Mouse (Mus musculus): ENCODE measurements at regions not wholly inside any gene's neighbourhood (a gene's known extent, or its start where the extent isn't known, plus 50 kb on each side); places are given as distances from the start of the nearest gene placed in this dataset.
"Not testable (repeated sequence)": the region's sequence is repeated elsewhere in the genome, so short reads cannot be mapped to it uniquely, and the experiment has no call there.

DNA sequence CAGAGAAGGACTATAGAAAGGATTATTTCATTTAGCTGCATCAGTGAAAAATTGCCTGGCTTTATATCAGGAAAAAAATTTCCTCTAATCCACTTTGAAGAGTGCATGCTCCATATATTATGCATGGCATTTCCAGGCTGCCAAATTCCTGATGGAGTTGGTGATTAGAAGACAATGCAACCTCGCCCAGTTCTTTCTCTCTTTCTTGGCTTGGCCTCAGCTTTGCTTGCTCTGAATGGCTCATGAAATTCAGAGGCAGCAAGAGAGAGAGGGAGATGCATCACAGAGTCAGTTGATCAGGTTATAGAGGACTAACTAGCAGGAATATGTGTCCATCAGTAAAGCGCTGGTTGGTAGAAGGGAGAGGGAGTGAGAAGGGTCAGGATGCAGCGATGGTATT, 335.6 kb upstream of the Igfbp7 start:
- H3K9me3 ChIP-seq = no peaks in the 10 kb centered on the region
- no peak overlapping the region for H3K4me3 ChIP-seq
- H3K36me3 ChIP-seq = no peaks in the 10 kb centered on the region
- no peak overlapping the region for H3K9ac ChIP-seq
- no peak overlapping the region for H3K27ac ChIP-seq (replicated peaks)
- WGBS = 75% methylated on average over 3 of the region's 3 CpGs
- no peaks in the 10 kb centered on the region for H3K27me3 ChIP-seq
- no peaks in the 10 kb centered on the region for H3K4me1 ChIP-seq (replicated peaks)
- ATAC-seq (ENCODE audit: low read depth) = no peak
- H3K4me2 ChIP-seq = no peak overlapping the region

- ATAC-seq (ENCODE audit: low read depth) = not testable (repeated sequence)
Observed at GRCm38 (mm10) chr5:77730286-77730685, 322.4 kb upstream of the Igfbp7 start.

DNA sequence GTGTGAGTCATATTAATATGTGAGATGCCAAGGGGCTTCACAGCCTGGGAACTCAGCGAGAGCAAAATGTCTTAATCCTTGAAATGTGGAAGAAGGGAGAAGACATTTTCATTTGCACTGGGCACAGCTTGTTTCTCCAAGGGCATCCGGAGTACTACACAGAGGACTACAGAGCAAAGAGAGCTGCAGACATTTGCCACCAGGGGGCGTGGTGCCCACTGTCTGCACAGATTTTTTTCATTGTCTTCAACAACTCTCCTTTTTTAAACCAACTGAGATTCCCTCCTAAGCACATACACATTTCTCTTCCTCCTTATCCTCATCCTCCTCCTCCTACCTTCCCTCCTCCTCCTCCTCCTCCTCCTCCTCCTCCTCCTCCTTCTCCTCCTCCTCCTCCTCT, 273.8 kb upstream of the Igfbp7 start:
- whole genome bisulfite sequencing = 71% methylated on average over 3 of the region's 3 CpGs

More at GRCm38 (mm10) chr5:77730286-77730685, 322.4 kb upstream of the Igfbp7 start:
- H3K27ac ChIP-seq (replicated peaks); H3K4me1 ChIP-seq (replicated peaks); H3K4me2 ChIP-seq; H3K9me3 ChIP-seq; H3K9ac ChIP-seq; H3K4me3 ChIP-seq; H3K27me3 ChIP-seq; H3K36me3 ChIP-seq: not testable (repeated sequence)
- WGBS = 75% methylated on average over 4 of the region's 4 CpGs

DNA sequence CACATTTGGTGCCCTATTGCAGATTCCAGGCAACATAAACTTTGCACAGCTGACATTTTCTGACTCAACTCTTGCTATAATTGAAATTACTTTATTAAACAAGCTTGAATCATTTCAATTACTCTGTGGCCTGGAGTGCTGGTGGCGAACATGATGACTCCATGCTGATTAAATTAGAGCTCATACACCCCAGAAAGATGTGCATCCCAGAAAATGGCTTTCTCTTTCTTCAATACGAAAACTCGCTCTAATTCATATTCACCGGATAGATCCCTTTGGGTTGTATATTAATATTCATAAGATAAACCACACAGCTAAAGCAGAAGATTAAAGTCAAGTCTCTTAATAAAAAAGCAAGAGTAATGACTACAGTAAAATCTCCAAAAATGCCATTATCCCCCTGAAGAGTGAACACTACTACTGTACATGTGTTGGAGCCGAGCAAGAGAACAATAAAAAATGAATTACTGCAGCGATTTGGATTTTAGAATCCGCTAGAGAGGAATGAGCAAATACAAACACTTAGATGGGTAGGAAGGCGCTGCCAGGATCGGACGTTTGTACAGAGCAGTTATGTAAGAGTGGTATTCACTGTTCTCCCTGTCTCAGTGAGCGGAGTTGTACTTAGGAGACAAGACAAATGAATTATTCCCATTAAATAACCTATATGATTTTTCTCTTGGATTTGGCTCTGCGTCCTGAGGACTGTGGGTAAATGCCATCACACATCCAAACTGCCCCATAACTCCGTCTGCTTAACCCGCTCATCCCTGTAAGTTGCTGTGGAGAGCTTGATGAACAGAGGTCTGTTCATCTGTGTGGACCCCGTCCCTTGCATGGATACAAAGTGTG, 264.5 kb upstream of the Igfbp7 start:
- H3K9me3 ChIP-seq = no peaks in the 10 kb centered on the region
- no peak overlapping the region for H3K9ac ChIP-seq
- H3K4me2 ChIP-seq = no peak overlapping the region
- H3K27me3 ChIP-seq = no peaks in the 10 kb centered on the region
- H3K27ac ChIP-seq (replicated peaks) = no peak overlapping the region
- H3K36me3 ChIP-seq = no peaks in the 10 kb centered on the region
- 0 out of 2 replicates have a peak, but pooled peaks cover 6% of the 10 kb centered on the region for H3K4me1 ChIP-seq (replicated peaks)
- WGBS = 72% methylated on average over 15 of the region's 15 CpGs
- ATAC-seq (ENCODE audit: low read depth) = peak; percentile 75; the same call in 1 of the 2 replicates
- H3K4me3 ChIP-seq = no peak overlapping the region

More for the DNA sequence above, 273.8 kb upstream of the Igfbp7 start:
- Histone ChIP-seq H3K27me3 (no peaks in the 10 kb centered on the region), H3K9me3 (no peaks in the 10 kb centered on the region), H3K36me3 (no peaks in the 10 kb centered on the region), H3K4me1 (replicated peaks) (no peaks in the 10 kb centered on the region), H3K9ac (no peak overlapping the region), H3K4me3 (no peak overlapping the region), H3K27ac (replicated peaks) (no peak overlapping the region), H3K4me2 (no peak overlapping the region)
- ATAC-seq (ENCODE audit: low read depth) = no peak

- ATAC-seq (ENCODE audit: low read depth) = no peak
- Histone ChIP-seq H3K4me3 (no peak overlapping the region), H3K4me1 (replicated peaks) (no peaks in the 10 kb centered on the region), H3K9me3 (no peaks in the 10 kb centered on the region), H3K9ac (no peak overlapping the region), H3K27ac (replicated peaks) (no peak overlapping the region), H3K4me2 (no peak overlapping the region), H3K36me3 (no peaks in the 10 kb centered on the region), H3K27me3 (no peaks in the 10 kb centered on the region)
- 78% methylated on average over 3 of the region's 3 CpGs for WGBS
Observed at GRCm38 (mm10) chr5:77663096-77663495, 255.3 kb upstream of the Igfbp7 start.

GRCm38 (mm10) chr5:77659016-77659415, 251.2 kb upstream of the Igfbp7 start:
- Histone ChIP-seq H3K4me3 (no peak overlapping the region), H3K36me3 (no peaks in the 10 kb centered on the region), H3K4me1 (replicated peaks) (no peaks in the 10 kb centered on the region), H3K4me2 (no peak overlapping the region), H3K27ac (replicated peaks) (no peak overlapping the region), H3K27me3 (no peaks in the 10 kb centered on the region), H3K9me3 (no peaks in the 10 kb centered on the region), H3K9ac (no peak overlapping the region)
- no peak for ATAC-seq (ENCODE audit: low read depth)
- WGBS = 91% methylated on average over 6 of the region's 6 CpGs

DNA sequence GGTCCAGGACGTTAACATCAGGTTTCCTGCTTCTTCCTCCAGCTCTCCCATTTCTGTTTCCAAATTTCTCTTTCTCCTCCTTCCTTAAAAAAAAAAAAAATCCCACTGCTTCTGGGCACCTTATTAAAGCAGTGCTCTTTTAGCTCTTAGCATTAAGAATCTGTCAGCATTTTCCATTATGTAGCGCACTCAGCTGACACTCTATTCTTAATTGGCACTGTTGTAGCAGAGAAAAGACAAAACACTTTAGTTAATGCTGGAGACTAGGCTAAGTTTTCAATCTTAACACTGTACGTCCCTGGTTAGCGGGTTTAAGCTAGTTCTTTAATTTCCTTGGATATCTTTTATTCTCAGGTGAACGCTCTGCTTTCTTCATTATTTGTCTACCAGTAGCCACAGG, 236.8 kb upstream of the Igfbp7 start:
- ATAC-seq (ENCODE audit: low read depth) = no peak
- Histone ChIP-seq H3K36me3 (no peaks in the 10 kb centered on the region), H3K27ac (replicated peaks) (no peak overlapping the region), H3K9me3 (no peaks in the 10 kb centered on the region), H3K4me1 (replicated peaks) (no peaks in the 10 kb centered on the region), H3K4me2 (no peak overlapping the region), H3K4me3 (no peak overlapping the region), H3K9ac (no peak overlapping the region), H3K27me3 (no peaks in the 10 kb centered on the region)
- 93% methylated on average over 5 of the region's 5 CpGs for WGBS

GRCm38 (mm10) chr5:77620402-77620801, 212.6 kb upstream of the Igfbp7 start:
- no peak for ATAC-seq (ENCODE audit: low read depth)

DNA sequence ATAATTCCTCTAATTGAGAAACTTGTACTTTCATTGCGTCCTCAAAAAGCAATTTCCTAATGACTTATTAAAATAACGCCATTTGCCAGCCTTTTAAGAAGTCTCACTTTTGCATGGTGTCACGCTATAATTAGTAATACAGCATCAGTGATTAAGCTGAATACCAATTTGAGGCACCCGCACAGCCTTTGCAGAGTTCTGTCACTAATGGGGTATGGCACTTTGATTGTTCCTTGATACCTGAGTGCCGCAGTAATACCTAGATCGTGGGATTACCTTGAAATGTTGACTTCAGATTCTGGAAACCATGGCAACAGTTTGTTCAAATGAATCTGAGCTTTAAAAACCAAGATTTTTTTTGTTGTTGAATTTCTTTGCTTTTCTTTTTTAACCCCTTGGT, 202.7 kb upstream of the Igfbp7 start:
- ATAC-seq (ENCODE audit: low read depth) = no peak
- H3K27me3 ChIP-seq = no peaks in the 10 kb centered on the region
- H3K36me3 ChIP-seq = no peaks in the 10 kb centered on the region
- H3K27ac ChIP-seq (replicated peaks) = no peak overlapping the region
- no peak overlapping the region for H3K4me2 ChIP-seq
- H3K4me3 ChIP-seq = no peak overlapping the region
- H3K9me3 ChIP-seq = peaks cover 10% of the 10 kb centered on the region
- WGBS = 80% methylated on average over 6 of the region's 6 CpGs
- no peaks in the 10 kb centered on the region for H3K4me1 ChIP-seq (replicated peaks)
- H3K9ac ChIP-seq = no peak overlapping the region

More at GRCm38 (mm10) chr5:77620402-77620801, 212.6 kb upstream of the Igfbp7 start:
- no peaks in the 10 kb centered on the region for H3K4me1 ChIP-seq (replicated peaks)
- H3K27me3 ChIP-seq = no peaks in the 10 kb centered on the region
- H3K4me2 ChIP-seq = no peak overlapping the region
- 64% methylated on average over 4 of the region's 4 CpGs for WGBS
- H3K9ac ChIP-seq = no peak overlapping the region
- no peak overlapping the region for H3K27ac ChIP-seq (replicated peaks)
- H3K9me3 ChIP-seq = no peaks in the 10 kb centered on the region
- no peak overlapping the region for H3K4me3 ChIP-seq
- H3K36me3 ChIP-seq = no peaks in the 10 kb centered on the region

GRCm38 (mm10) chr5:77594719-77595118, 186.9 kb upstream of the Igfbp7 start:
- peaks cover 3% of the 10 kb centered on the region; the same call in 1 of the 2 replicates for H3K9me3 ChIP-seq
- H3K27ac ChIP-seq (replicated peaks) = no peak overlapping the region
- H3K4me1 ChIP-seq (replicated peaks) = no peaks in the 10 kb centered on the region
- 94% methylated on average over 4 of the region's 4 CpGs for WGBS
- H3K9ac ChIP-seq = no peak overlapping the region
- H3K4me2 ChIP-seq = no peak overlapping the region
- ATAC-seq (ENCODE audit: low read depth) = no peak
- H3K36me3 ChIP-seq = no peaks in the 10 kb centered on the region
- H3K27me3 ChIP-seq = no peaks in the 10 kb centered on the region
- no peak overlapping the region for H3K4me3 ChIP-seq

DNA sequence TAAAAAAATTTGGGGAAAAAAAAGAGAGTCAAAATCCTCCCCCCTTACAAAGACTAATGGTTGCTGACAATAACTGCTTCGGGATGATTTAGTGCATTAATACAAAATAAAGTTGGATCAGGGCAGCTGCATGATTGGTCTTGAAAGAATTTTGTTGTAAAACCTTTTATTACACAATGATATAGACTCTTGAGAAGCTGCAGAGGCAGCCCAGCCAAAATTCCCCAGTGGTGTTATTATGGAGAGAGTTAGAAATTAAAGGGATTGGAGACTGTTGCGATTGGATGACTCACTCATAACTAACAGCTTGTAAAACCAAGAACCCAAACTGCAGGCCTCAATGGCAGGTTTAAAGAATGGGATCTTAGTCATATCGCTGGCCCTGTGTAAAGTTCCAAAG, 181.4 kb upstream of the Igfbp7 start:
- no peak overlapping the region for H3K9ac ChIP-seq
- no peaks in the 10 kb centered on the region for H3K4me1 ChIP-seq (replicated peaks)
- H3K9me3 ChIP-seq = peaks cover 3% of the 10 kb centered on the region; the same call in 1 of the 2 replicates
- no peaks in the 10 kb centered on the region for H3K36me3 ChIP-seq
- no peak overlapping the region for H3K4me2 ChIP-seq
- no peak overlapping the region for H3K27ac ChIP-seq (replicated peaks)
- WGBS = 89% methylated on average over 3 of the region's 3 CpGs
- H3K27me3 ChIP-seq = no peaks in the 10 kb centered on the region
- ATAC-seq (ENCODE audit: low read depth) = no peak
- no peak overlapping the region for H3K4me3 ChIP-seq

- 14% methylated on average over 6 of the region's 6 CpGs for WGBS
- H3K9ac ChIP-seq = 0 out of 2 replicates have a peak overlapping the region, but pooled peaks have one; percentile 52
- no peaks in the 10 kb centered on the region for H3K27me3 ChIP-seq
- H3K27ac ChIP-seq (replicated peaks) = peak overlapping the region; percentile 61
- H3K9me3 ChIP-seq = no peaks in the 10 kb centered on the region
- H3K4me3 ChIP-seq = no peak overlapping the region
- ATAC-seq (ENCODE audit: low read depth) = no peak
- H3K4me2 ChIP-seq = peak overlapping the region; percentile 43
- H3K4me1 ChIP-seq (replicated peaks) = peaks cover 36% of the 10 kb centered on the region
- H3K36me3 ChIP-seq = no peaks in the 10 kb centered on the region
Observed at GRCm38 (mm10) chr5:77581702-77582101, 173.9 kb upstream of the Igfbp7 start.
